Mouse (Mus musculus) neural tube, embryonic 14.5 days (tissue): ENCODE data around the gene Spata20. TPM values are rescaled to one million over a fixed set of nuclear protein-coding genes. Genes with fewer than 3 reads are reported as not detected.

Source experiments
- ATAC-seq: fragments of 200-750 bp; cut with Nextera tagmentation; 2 replicates; pipeline ENCODE4 v1.8.0; 2017; ENCODE audit warnings: low read depth, mild to moderate bottlenecking, moderate TSS enrichment, moderate library complexity
- H3K27ac ChIP-seq: fragments of 300-500 bp; sonication (generic); 2 replicates; pipeline ENCODE4 v1.5.1; 2014; ENCODE audit warnings: low read depth, mild to moderate bottlenecking, control low read depth, low read length, moderate library complexity, mixed read lengths
- H3K27me3 ChIP-seq: fragments of 300-500 bp; sonication (generic); 2 replicates; pipeline ENCODE4 v1.6.1; 2014; ENCODE audit warnings: low read length; ENCODE audit not compliant: control insufficient read depth, insufficient read depth
- H3K36me3 ChIP-seq: fragments of 300-500 bp; sonication (generic); 2 replicates; pipeline ENCODE4 v1.6.1; 2014; ENCODE audit warnings: low read length, mixed read lengths; ENCODE audit not compliant: control insufficient read depth, insufficient read depth
- H3K4me1 ChIP-seq: fragments of 300-500 bp; sonication (generic); 2 replicates; pipeline ENCODE4 v1.6.1; 2014; ENCODE audit warnings: low read length; ENCODE audit not compliant: control insufficient read depth, insufficient read depth
- H3K4me2 ChIP-seq: fragments of 300-500 bp; sonication (generic); 2 replicates; pipeline ENCODE4 v1.6.1; 2014; ENCODE audit warnings: mild to moderate bottlenecking, low read depth, low read length, control low read depth
- H3K4me3 ChIP-seq: fragments of 300-500 bp; sonication (generic); 2 replicates; pipeline ENCODE4 v1.5.1; 2014; ENCODE audit warnings: low read depth, low read length, control low read depth, mixed read lengths
- H3K9ac ChIP-seq: fragments of 300-500 bp; sonication (generic); replicated peaks from 2 replicates; pipeline ENCODE4 v1.6.1; 2014; ENCODE audit warnings: low read depth, mild to moderate bottlenecking, control low read depth, low read length, mixed read lengths
- H3K9me3 ChIP-seq: fragments of 300-500 bp; sonication (generic); 2 replicates; pipeline ENCODE4 v1.6.1; 2016; ENCODE audit warnings: low read length; ENCODE audit not compliant: control insufficient read depth
- WGBS: fragments of 180-500 bp; shearing (Covaris S2); extraction: QIAGEN DNeasy Blood & Tissue Kit; methylation state at CpG from one replicate; pipeline ENCODE4 v1.1.7; 2014; 5-methylcytosine and 5-hydroxymethylcytosine counted together
- polyA plus RNA-seq: library from polyadenylated mRNA; unstranded; fragments of >200 nt; fragmentation: Nextera tagmentation; extraction: Ambion mirVana; gene quantifications from 2 replicates; pipeline ENCODE4 v1.2.1, GENCODE M21; 2014

Gene Spata20
- polyA plus RNA-seq, 1 experiment from 2014 or later: 0.09 TPM

- Histone ChIP-seq H3K9ac (peak within 1 kb of the TSS; percentile 25), H3K4me3 (peak within 1 kb of the TSS; percentile 17), H3K27ac (no peak within 1 kb of the TSS), H3K27me3 (no peaks in the 10 kb centered on the region), H3K9me3 (no peaks in the 10 kb centered on the region), H3K4me2 (peak within 1 kb of the TSS; percentile 47), H3K4me1 (peaks cover 17% of the 10 kb centered on the region), H3K36me3 (no peaks in the 10 kb centered on the region)
- WGBS: 1% methylated on average over 26 of the region's 26 CpGs
- peak; percentile 34; the same call in 1 of the 2 replicates for ATAC-seq
Measured at GRCm38 (mm10) chr11:94499661-94500152, 13.7 kb upstream of the Spata20 start, which contains the start of gene Epn3. TSS of gene Epn3 (minus strand) at chr11:94499974.

- H3K4me2 ChIP-seq: peak overlapping the region; percentile 47; the same call in 1 of the 2 replicates
- no peak; the same call in 1 of the 2 replicates for ATAC-seq
- no peak overlapping the region for H3K27ac ChIP-seq
- WGBS: 5% methylated on average over 2 of the region's 2 CpGs
- H3K4me3 ChIP-seq: no peak overlapping the region
- H3K9me3 ChIP-seq: no peaks in the 10 kb centered on the region
- H3K4me1 ChIP-seq: peaks cover 17% of the 10 kb centered on the region
- no peak overlapping the region for H3K9ac ChIP-seq
- H3K27me3 ChIP-seq: no peaks in the 10 kb centered on the region
- no peaks in the 10 kb centered on the region for H3K36me3 ChIP-seq
Measured at GRCm38 (mm10) chr11:94499035-94499434, 13.1 kb upstream of the Spata20 start.

- H3K36me3 ChIP-seq: no peaks in the 10 kb centered on the region
- peaks cover 17% of the 10 kb centered on the region for H3K4me1 ChIP-seq
- no peak overlapping the region for H3K4me3 ChIP-seq
- no peak overlapping the region for H3K9ac ChIP-seq
- H3K27me3 ChIP-seq: no peaks in the 10 kb centered on the region
- no peaks in the 10 kb centered on the region for H3K9me3 ChIP-seq
- ATAC-seq: no peak
- H3K4me2 ChIP-seq: peak overlapping the region; percentile 12; the same call in 1 of the 2 replicates
- 20% methylated on average over 19 of the region's 19 CpGs for WGBS
- H3K27ac ChIP-seq: no peak overlapping the region
Measured at GRCm38 (mm10) chr11:94498093-94498996, 12.4 kb upstream of the Spata20 start.

GRCm38 (mm10) chr11:94495415-94495814 is 9.4 kb upstream of the Spata20 start:
- WGBS: 84% methylated on average over 3 of the region's 3 CpGs
- 0 out of 2 replicates have a peak, but pooled peaks cover 2% of the 10 kb centered on the region for H3K27me3 ChIP-seq
- no peak for ATAC-seq

GRCm38 (mm10) chr11:94491749-94492099 is 5.7 kb upstream of the Spata20 start:
- 61% methylated on average over 5 of the region's 7 CpGs for WGBS
- H3K4me1 ChIP-seq: no peaks in the 10 kb centered on the region
- H3K36me3 ChIP-seq: no peaks in the 10 kb centered on the region
- H3K9me3 ChIP-seq: no peaks in the 10 kb centered on the region
- no peak for ATAC-seq
- H3K9ac ChIP-seq: no peak overlapping the region
- H3K4me2 ChIP-seq: peak overlapping the region; percentile 78; the same call in 1 of the 2 replicates
- no peak overlapping the region for H3K4me3 ChIP-seq
- no peak overlapping the region for H3K27ac ChIP-seq
- 0 out of 2 replicates have a peak, but pooled peaks cover 2% of the 10 kb centered on the region for H3K27me3 ChIP-seq

More at GRCm38 (mm10) chr11:94495415-94495814, 9.4 kb upstream of the Spata20 start:
- H3K27ac ChIP-seq: no peak overlapping the region
- no peaks in the 10 kb centered on the region for H3K36me3 ChIP-seq
- H3K4me3 ChIP-seq: no peak overlapping the region
- H3K9ac ChIP-seq: no peak overlapping the region
- no peak overlapping the region for H3K4me2 ChIP-seq
- H3K4me1 ChIP-seq: peaks cover 17% of the 10 kb centered on the region
- H3K9me3 ChIP-seq: no peaks in the 10 kb centered on the region

GRCm38 (mm10) chr11:94491035-94491748 is 5.2 kb upstream of the Spata20 start:
- H3K4me3 ChIP-seq: peak overlapping the region; percentile 44
- 5% methylated on average over 55 of the region's 55 CpGs for WGBS
- no peaks in the 10 kb centered on the region for H3K9me3 ChIP-seq
- 0 out of 2 replicates have a peak overlapping the region, but pooled peaks have one; percentile 11 for H3K27ac ChIP-seq
- H3K4me1 ChIP-seq: no peaks in the 10 kb centered on the region
- H3K9ac ChIP-seq: peak overlapping the region; percentile 65
- ATAC-seq: peak; percentile 76
- no peaks in the 10 kb centered on the region for H3K36me3 ChIP-seq
- H3K27me3 ChIP-seq: 0 out of 2 replicates have a peak, but pooled peaks cover 2% of the 10 kb centered on the region
- peak overlapping the region; percentile 78 for H3K4me2 ChIP-seq

- Histone ChIP-seq H3K9me3 (no peaks in the 10 kb centered on the region), H3K4me1 (no peaks in the 10 kb centered on the region), H3K27ac (no peak overlapping the region), H3K36me3 (no peaks in the 10 kb centered on the region), H3K4me3 (no peak overlapping the region), H3K9ac (no peak overlapping the region), H3K4me2 (no peak overlapping the region), H3K27me3 (0 out of 2 replicates have a peak, but pooled peaks cover 2% of the 10 kb centered on the region)
- 29% methylated on average over 4 of the region's 4 CpGs for WGBS
- no peak for ATAC-seq
Measured at GRCm38 (mm10) chr11:94489745-94490144, 3.8 kb upstream of the Spata20 start.

- 88% methylated on average over 11 of the region's 11 CpGs for WGBS
- ATAC-seq: no peak
- Histone ChIP-seq H3K9me3 (no peaks in the 10 kb centered on the region), H3K27me3 (0 out of 2 replicates have a peak, but pooled peaks cover 2% of the 10 kb centered on the region), H3K27ac (no peak overlapping the region), H3K36me3 (no peaks in the 10 kb centered on the region), H3K4me1 (no peaks in the 10 kb centered on the region), H3K9ac (no peak overlapping the region), H3K4me3 (no peak overlapping the region), H3K4me2 (no peak overlapping the region)
Measured at GRCm38 (mm10) chr11:94488767-94489533, 3.0 kb upstream of the Spata20 start.
